Mouse (Mus musculus) heart, embryonic 14.5 days (tissue): ENCODE measurements at regions not wholly inside any gene's neighbourhood (a gene's known extent, or its start where the extent isn't known, plus 50 kb on each side); places are given as distances from the start of the nearest gene placed in this dataset.
A peak's percentile ranks its signal among the peaks of the same experiment; 100 is the strongest.

Source experiments
- ATAC-seq: fragments of 200-750 bp; cut with Nextera tagmentation; 2 replicates; pipeline ENCODE4 v1.8.0; 2017; ENCODE audit warnings: low read depth, moderate TSS enrichment; ENCODE audit not compliant: insufficient number of reproducible peaks, insufficient read depth, low FRiP score
- H3K27ac ChIP-seq, 2 experiments: fragments of 200-500 bp in 1 of 2; fragments of 300-500 bp in 1 of 2; sonication (generic) in 1 of 2; replicated peaks in 1 of 2; 2 replicates each; pipeline ENCODE4 v1.5.1; 2012 to 2014; ENCODE audit warnings: low read depth in 2 of 2, low read length in 2 of 2, control low read depth in 1 of 2, mild to moderate bottlenecking in 1 of 2, mixed read lengths in 1 of 2; ENCODE audit not compliant: control insufficient read depth in 1 of 2, insufficient read depth in 1 of 2
- H3K27me3 ChIP-seq: fragments of 300-500 bp; sonication (generic); 2 replicates; pipeline ENCODE4 v1.6.1; 2014; ENCODE audit warnings: mild to moderate bottlenecking, low read length, control low read depth; ENCODE audit not compliant: control insufficient read depth, insufficient read depth
- H3K36me3 ChIP-seq: fragments of 300-500 bp; sonication (generic); 2 replicates; pipeline ENCODE4 v1.6.1; 2014; ENCODE audit warnings: mild to moderate bottlenecking, control low read depth, low read length, mixed read lengths; ENCODE audit not compliant: control insufficient read depth, insufficient read depth
- H3K4me1 ChIP-seq, 2 experiments: fragments of 200-500 bp in 1 of 2; fragments of 300-500 bp in 1 of 2; sonication (generic) in 1 of 2; 2 replicates each; pipeline ENCODE4 v1.6.1; 2012 to 2014; ENCODE audit warnings: low read length in 2 of 2, control low read depth in 1 of 2, mixed read lengths in 1 of 2; ENCODE audit not compliant: control insufficient read depth in 2 of 2, insufficient read depth in 2 of 2
- H3K4me2 ChIP-seq: fragments of 300-500 bp; sonication (generic); 2 replicates; pipeline ENCODE4 v1.6.1; 2014; ENCODE audit warnings: mild to moderate bottlenecking, low read length
- H3K4me3 ChIP-seq, 2 experiments: fragments of 200-500 bp in 1 of 2; fragments of 300-500 bp in 1 of 2; sonication (generic) in 1 of 2; 2 replicates each; pipeline ENCODE4 v1.5.1; 2012 to 2014; ENCODE audit warnings: low read length in 2 of 2, mild to moderate bottlenecking in 2 of 2, control low read depth in 1 of 2, low read depth in 1 of 2, moderate library complexity in 1 of 2; ENCODE audit not compliant: control insufficient read depth in 1 of 2, insufficient read depth in 1 of 2
- H3K9ac ChIP-seq: fragments of 300-500 bp; sonication (generic); 2 replicates; pipeline ENCODE4 v1.6.1; 2014; ENCODE audit warnings: mild to moderate bottlenecking, low read length
- H3K9me3 ChIP-seq: fragments of 300-500 bp; sonication (generic); 2 replicates; pipeline ENCODE4 v1.6.1; 2016; ENCODE audit warnings: low read length, control low read depth; ENCODE audit not compliant: control insufficient read depth
- WGBS: fragments of 180-500 bp; shearing (Covaris S2); extraction: QIAGEN DNeasy Blood & Tissue Kit; methylation state at CpG from one replicate; pipeline ENCODE4 v1.1.7; 2014; 5-methylcytosine and 5-hydroxymethylcytosine counted together

- WGBS, result 73% methylated on average over 3 of the region's 3 CpGs
- H3K4me1 ChIP-seq, result peaks cover 6 to 7% of the 10 kb centered on the region in 2 experiments; a peak in 3 of 4 replicates
Measured at GRCm38 (mm10) chr13:40652916-40653315, 85.3 kb downstream of the Tfap2a start.

GRCm38 (mm10) chr13:40651056-40651455, 87.1 kb downstream of the Tfap2a start:
- 0 out of 4 replicates have a peak overlapping the region, but pooled peaks of 1 of the 2 experiments have one; percentile 1 for H3K4me3 ChIP-seq

More at GRCm38 (mm10) chr13:40652916-40653315, 85.3 kb downstream of the Tfap2a start:
- Histone ChIP-seq H3K36me3 (no peaks in the 10 kb centered on the region), H3K4me3 (no peak overlapping the region), H3K27me3 (no peaks in the 10 kb centered on the region), H3K27ac (no peak overlapping the region), H3K4me2 (no peak overlapping the region), H3K9me3 (no peaks in the 10 kb centered on the region), H3K9ac (no peak overlapping the region)
- no peak for ATAC-seq

GRCm38 (mm10) chr13:40650036-40650709, 88.0 kb downstream of the Tfap2a start:
- peak overlapping the region; percentile 5; the same call in 1 of the 2 replicates for H3K4me2 ChIP-seq
- H3K36me3 ChIP-seq, result no peaks in the 10 kb centered on the region
- no peak overlapping the region for H3K4me3 ChIP-seq
- H3K27me3 ChIP-seq, result no peaks in the 10 kb centered on the region
- H3K27ac ChIP-seq, result no peak overlapping the region
- WGBS, result 43% methylated on average over 10 of the region's 10 CpGs
- H3K4me1 ChIP-seq, result peaks cover 6 to 7% of the 10 kb centered on the region in 2 experiments; a peak in 3 of 4 replicates
- no peak for ATAC-seq
- H3K9ac ChIP-seq, result no peak overlapping the region
- H3K9me3 ChIP-seq, result no peaks in the 10 kb centered on the region

More at GRCm38 (mm10) chr13:40651056-40651455, 87.1 kb downstream of the Tfap2a start:
- Histone ChIP-seq H3K9ac (0 out of 2 replicates have a peak overlapping the region, but pooled peaks have one; percentile 2), H3K9me3 (no peaks in the 10 kb centered on the region), H3K4me1 (peaks cover 6 to 7% of the 10 kb centered on the region in 2 experiments; a peak in 3 of 4 replicates), H3K27ac (no peak overlapping the region), H3K4me2 (peak overlapping the region; percentile 40), H3K27me3 (no peaks in the 10 kb centered on the region), H3K36me3 (no peaks in the 10 kb centered on the region)
- 47% methylated on average over 16 of the region's 16 CpGs for WGBS
- no peak for ATAC-seq

- Histone ChIP-seq H3K36me3 (no peaks in the 10 kb centered on the region), H3K4me3 (no peak overlapping the region), H3K27ac (no peak overlapping the region), H3K27me3 (no peaks in the 10 kb centered on the region), H3K4me1 (peaks cover 6 to 7% of the 10 kb centered on the region in 2 experiments; a peak in 3 of 4 replicates), H3K9me3 (no peaks in the 10 kb centered on the region), H3K9ac (no peak overlapping the region), H3K4me2 (peak overlapping the region; percentile 5; the same call in 1 of the 2 replicates)
- no peak for ATAC-seq
- WGBS, result 46% methylated on average over 10 of the region's 10 CpGs
Measured at GRCm38 (mm10) chr13:40649096-40650035, 88.8 kb downstream of the Tfap2a start.

- Histone ChIP-seq H3K4me2 (no peak overlapping the region), H3K4me3 (no peak overlapping the region), H3K9ac (no peak overlapping the region), H3K36me3 (no peaks in the 10 kb centered on the region), H3K9me3 (no peaks in the 10 kb centered on the region), H3K27ac (no peak overlapping the region), H3K4me1 (peaks cover 6 to 7% of the 10 kb centered on the region in 2 experiments; a peak in 3 of 4 replicates), H3K27me3 (no peaks in the 10 kb centered on the region)
- no peak for ATAC-seq
- 87% methylated on average over 10 of the region's 10 CpGs for WGBS
Measured at GRCm38 (mm10) chr13:40646131-40646530, 92.0 kb downstream of the Tfap2a start.

- H3K4me2 ChIP-seq, result no peak overlapping the region
- 90% methylated on average over 3 of the region's 3 CpGs for WGBS
- H3K9me3 ChIP-seq, result no peaks in the 10 kb centered on the region
- ATAC-seq, result no peak
- no peak overlapping the region for H3K9ac ChIP-seq
- no peak overlapping the region for H3K27ac ChIP-seq
- no peaks in the 10 kb centered on the region for H3K27me3 ChIP-seq
- no peaks in the 10 kb centered on the region for H3K36me3 ChIP-seq
- H3K4me3 ChIP-seq, result no peak overlapping the region
- peaks cover 6 to 7% of the 10 kb centered on the region in 2 experiments; a peak in 3 of 4 replicates for H3K4me1 ChIP-seq
Measured at GRCm38 (mm10) chr13:40645646-40646045, 92.5 kb downstream of the Tfap2a start.

- Histone ChIP-seq H3K27me3 (no peaks in the 10 kb centered on the region), H3K4me3 (no peak overlapping the region), H3K36me3 (no peaks in the 10 kb centered on the region), H3K4me1 (no peaks in the 10 kb centered on the region), H3K4me2 (no peak overlapping the region), H3K27ac (no peak overlapping the region), H3K9me3 (no peaks in the 10 kb centered on the region), H3K9ac (no peak overlapping the region)
- WGBS, result 71% methylated on average over 6 of the region's 6 CpGs
- ATAC-seq, result no peak
Measured at GRCm38 (mm10) chr13:40642931-40643330, 95.2 kb downstream of the Tfap2a start.
